Mouse (Mus musculus): ENCODE measurements around the gene Tas2r109.
"Not testable (repeated sequence)": the region's sequence is repeated elsewhere in the genome, so short reads cannot be mapped to it uniquely, and the experiment has no call there.

Gene Tas2r109

GRCm38 (mm10) chr6:132980865-132981264 lies at the start of gene Tas2r109:
Gene Tas2r109, minus strand, starts transcription at chr6:132980965.
- DNase-seq (ENCODE audit: low read depth) = no peak

GRCm38 (mm10) chr6:132957819-132958218 lies 22.9 kb downstream of the Tas2r109 start, which contains the start of gene Tas2r131:
Gene Tas2r131, minus strand, starts transcription at chr6:132957919.
- DNase-seq (ENCODE audit: low read depth) = no peak

DNA sequence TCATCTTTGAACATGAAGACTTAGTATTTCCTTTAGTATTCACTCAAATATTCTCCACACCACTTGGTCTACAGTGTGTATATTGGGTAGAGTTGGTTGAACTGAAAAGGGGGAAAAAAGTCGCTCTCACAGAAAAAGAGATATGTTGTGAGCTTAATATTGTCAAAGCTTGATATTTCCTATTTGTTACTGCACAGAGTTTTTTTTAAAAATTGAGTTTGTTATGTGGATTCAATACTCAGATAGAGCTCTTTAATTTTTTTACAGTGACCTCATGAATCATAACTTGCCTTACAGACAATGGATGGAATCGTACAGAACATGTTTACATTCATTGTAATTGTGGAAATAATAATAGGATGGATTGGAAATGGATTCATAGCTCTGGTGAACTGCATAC lies 30.0 kb downstream of the Tas2r109 start, which contains the start of gene Tas2r129:
TSS of gene Tas2r129 (plus strand) at position 301 of the 400 bp plus-strand sequence.
- DNase-seq (ENCODE audit: low read depth) = no peak

DNA sequence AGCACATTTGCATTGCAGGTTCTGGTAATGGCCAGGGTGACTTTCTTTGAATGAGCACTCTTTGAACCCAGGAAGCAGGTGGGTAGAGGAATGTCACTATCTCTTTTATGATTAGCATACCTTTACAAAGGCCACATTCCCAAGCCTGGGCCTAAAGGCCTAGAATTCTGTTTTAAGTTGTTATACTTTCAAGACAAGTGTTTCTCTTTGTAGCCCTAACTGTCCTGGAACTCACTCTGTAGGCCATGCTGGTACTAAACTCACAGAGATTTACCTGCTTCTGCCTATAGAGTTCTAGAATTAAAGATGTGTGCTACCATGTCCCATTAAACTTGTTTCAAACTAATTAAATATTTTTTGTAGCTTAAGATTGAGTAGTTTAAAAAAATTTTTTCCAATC lies 39.4 kb downstream of the Tas2r109 start:
- not testable (repeated sequence) for DNase-seq (ENCODE audit: low read depth)
